Mouse (Mus musculus): ENCODE measurements around the gene Fbxo2.

The Fbxo2 gene

GRCm38 (mm10) chr4:148140098-148141011 is 20.1 kb upstream of the Fbxo2 start:
- CTCF ChIA-PET: interaction anchor here (0.8 to 1.6 kb wide), 3 partner anchors 11 to 25 kb away, joined by 4 to 5 read pairs (median 4); partner anchors contain the start of genes Fbxo2, Fbxo44 and Fbxo6

DNA sequence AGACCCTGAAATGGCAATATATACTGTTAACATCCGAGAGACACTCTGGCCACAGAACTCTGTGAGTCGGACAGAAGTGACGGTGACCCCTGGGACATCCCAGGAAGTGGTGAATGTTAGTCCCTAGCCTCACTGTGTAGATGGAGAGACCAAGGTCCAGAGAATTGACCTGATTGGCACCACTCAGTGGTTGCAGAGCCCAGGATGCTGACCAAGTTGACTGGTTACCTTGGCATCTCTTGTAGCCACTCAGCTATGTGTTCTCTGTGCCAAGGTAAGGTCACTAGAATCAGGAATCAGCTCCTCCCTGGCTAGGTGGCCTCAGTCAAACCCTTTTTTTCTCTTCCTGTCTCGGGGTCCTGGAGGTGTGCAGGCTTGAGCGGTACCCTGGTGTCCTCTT is 16.7 kb upstream of the Fbxo2 start:
- CTCF ChIA-PET: no interaction called here

DNA sequence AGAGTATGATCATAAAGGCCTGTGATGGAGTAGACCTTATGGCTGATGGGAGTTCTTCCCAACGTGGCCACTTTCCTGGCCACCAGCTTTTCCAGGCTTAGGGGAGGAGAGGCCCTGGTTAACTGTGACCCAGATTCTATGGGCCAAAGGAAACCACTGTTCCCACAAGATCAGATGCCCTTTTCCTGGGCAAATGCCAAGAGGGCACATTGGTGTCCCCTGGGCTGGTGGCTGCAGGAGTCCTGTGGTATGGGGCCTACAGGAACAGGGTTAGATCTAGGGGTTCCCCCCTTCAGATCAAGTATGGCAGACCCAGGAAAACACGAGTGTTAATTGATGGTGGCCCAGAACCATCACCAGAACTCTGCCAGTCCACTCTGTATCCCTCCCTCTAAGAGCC is 12.7 kb upstream of the Fbxo2 start:
- CTCF ChIA-PET: interaction anchor here (1.7 kb wide), 1 partner anchor 31 kb away, joined by 4 read pairs; no protein-coding TSS in a partner anchor

DNA sequence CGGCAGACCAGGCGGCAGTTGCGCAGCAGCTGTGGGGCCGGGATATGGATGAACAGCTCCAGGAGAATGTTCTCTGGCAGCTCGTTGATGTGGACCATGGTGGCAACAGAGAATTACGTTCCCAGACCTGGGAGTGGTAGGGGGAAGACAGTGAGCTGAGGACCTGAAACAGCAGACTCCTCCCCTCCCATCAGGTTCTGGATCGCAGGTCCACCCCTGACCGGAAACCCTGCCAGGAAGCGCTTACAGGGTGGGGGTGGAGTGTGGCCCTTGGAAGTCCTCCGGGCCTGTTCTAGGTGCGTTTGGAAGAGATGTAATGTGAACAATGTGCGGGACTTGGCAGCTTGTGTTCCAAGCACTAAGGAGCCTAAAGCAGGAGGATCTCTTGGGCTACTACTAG is 10.9 kb upstream of the Fbxo2 start:
- CTCF ChIA-PET: interaction anchor here (1.7 kb wide), 1 partner anchor 33 kb away, joined by 4 read pairs; no protein-coding TSS in a partner anchor

DNA sequence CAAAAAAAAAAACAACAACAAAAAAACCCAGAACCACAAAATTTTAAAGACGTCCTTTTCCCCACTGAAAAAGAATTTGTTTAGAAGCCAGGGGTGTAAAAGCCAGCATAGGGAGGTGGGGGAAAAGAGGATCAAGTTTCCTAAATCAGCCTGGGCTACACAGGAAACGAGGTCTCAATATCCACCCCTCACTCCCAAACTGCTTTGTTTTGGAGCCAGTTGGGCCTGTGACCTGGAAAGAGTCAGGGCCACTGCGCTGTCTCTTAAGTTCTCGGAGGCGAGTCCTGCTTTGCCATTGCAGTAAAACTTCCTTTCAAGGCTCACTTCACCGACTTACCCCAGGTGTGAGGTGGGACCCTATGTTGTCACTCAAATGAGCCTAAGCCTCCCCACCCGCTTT is 10.2 kb upstream of the Fbxo2 start:
- CTCF ChIA-PET: no interaction called here

DNA sequence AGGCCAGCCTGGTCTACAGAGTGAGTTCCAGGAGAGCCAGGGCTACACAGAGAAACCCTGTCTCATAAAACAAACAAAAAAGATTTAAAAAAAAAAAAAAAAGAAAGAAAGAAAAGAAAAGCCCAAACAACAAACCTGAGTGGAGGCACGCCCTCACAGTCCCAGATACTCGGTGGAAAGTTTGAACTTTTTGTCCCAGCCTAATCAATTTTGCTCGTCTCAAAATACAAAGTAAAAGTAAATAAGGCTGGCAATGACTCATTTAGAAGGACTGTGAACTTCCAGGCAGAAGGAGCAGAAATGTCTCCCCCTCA is 9.5 kb upstream of the Fbxo2 start:
- CTCF ChIA-PET: no interaction called here

DNA sequence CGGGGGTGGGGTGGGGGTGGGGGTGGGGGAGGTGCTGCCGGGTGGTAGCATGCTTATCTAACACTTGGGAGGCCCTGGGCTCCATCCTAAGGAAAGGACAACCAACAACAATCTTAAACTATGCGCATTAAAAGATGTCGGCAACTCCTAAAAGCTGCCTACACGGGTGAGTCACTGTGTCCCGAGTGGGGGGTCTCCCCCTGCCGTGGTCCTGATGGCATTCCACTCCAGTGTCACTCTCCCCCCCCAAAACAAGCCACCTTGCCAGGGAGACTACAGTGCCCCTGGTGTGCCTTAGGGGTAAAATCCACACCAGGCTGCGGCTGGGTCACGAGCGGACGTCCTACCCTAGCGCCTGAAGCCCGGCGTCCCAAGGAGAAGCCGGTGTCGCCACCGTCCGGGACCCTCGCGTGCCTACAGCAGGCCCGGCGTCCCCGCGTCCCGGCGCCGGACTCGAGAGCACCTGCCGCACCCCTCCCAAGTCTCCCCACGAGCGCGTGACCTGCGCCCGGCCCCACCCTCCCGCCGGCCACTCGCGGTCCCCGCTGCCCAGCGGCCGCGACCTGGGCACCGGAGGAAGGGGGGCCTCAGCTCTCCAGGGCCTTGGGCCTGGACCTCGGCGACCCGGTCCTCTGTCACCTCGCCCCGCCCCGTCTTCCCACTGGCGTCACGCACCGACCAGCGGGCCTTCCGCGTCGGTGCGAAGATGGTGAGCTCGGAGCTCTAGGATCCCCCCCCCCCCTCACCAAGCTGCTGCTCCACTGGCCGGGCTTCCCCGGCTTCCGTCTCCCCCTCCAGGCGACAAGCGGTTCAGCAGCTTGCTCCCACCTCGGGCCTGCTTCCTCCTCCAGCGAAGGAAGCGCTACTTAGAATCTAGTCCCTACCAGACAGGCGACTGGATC is 8.9 kb upstream of the Fbxo2 start, which contains the start of gene Fbxo6:
TSS of gene Fbxo6 (minus strand) at position 874 of the 902 bp plus-strand sequence.
- CTCF ChIA-PET: interaction anchor here (0.6 to 1.1 kb wide), 3 partner anchors 12 to 1237 kb away, joined by 3 to 6 read pairs (median 4); partner anchors contain the start of gene Mfn2

GRCm38 (mm10) chr4:148152547-148152946 is 7.9 kb upstream of the Fbxo2 start:
- CTCF ChIA-PET: no interaction called here

DNA sequence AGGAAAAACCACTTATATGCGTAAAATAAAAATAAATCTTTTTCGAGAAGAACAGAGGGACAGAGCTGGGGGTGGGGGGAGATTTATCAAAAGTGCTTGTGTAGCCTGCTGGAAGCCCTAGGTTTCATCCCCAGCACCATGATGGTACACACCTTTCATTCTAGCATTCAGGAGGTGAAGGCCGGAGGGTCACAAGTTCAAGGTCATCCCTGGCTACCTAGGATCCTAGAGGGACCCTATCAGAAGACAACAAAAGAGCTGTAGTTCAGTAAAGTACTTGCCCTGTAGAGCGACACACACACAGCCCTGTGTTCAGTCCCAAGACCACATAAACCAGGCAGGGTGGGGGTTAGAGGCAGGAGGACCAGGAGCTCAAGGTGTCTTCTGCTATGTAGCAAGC is 6.4 kb upstream of the Fbxo2 start:
- CTCF ChIA-PET: interaction anchor here (1.4 kb wide), 1 partner anchor 39 kb away, joined by 7 read pairs; no protein-coding TSS in a partner anchor

GRCm38 (mm10) chr4:148154982-148155381 is 5.4 kb upstream of the Fbxo2 start:
- CTCF ChIA-PET: interaction anchor here (1.4 kb wide), 1 partner anchor 40 kb away, joined by 7 read pairs; no protein-coding TSS in a partner anchor

DNA sequence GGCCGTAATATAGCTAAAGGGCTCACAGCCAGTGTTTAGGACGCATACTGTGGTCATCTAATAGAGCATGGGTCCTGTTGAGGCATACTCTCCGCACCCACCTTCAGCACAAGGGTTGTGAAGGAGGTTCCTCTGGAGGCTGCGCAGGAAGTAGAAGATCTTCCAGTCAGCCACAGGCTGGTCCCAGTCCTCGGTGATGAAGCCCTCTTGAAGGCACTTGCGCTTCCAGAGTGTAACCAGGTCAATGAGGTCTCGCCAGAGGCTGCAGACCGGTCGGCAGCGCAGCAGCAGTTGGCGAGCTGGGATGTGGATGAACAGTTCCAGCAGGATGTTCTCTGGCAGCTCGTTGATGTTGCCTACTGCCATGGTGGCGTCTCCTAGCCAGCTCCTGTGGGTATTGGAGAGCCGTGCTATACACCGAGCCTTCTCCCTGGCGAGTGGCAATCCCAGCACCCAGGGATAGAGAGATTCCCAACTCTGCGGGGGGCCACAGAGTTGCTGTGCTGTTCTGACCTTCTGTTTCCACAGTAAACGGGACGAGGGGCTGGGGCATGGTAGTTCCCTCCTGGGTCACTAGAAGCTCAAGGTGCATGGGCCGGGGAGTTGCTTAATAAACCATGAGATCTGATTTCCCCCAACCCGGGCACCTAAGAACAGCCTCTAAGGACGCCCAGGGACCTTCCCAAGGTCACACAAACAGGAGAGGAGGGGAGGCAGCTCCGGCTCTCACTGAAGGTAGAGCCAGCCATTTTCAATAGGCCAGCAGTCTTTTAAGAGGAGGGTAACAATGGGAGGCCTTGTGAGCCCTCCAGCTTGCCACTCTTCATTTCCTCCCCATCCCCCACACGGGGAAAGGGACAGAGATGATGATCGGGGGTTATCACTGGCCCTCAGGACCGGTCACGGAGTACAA is 1.7 kb upstream of the Fbxo2 start:
- CTCF ChIA-PET: interaction anchor here (0.6 kb wide), 1 partner anchor 22 kb away, joined by 3 read pairs; no protein-coding TSS in a partner anchor

- CTCF ChIA-PET: interaction anchor here (0.7 to 1.0 kb wide), 3 partner anchors 15 to 47 kb away, joined by 3 to 5 read pairs (median 3); no protein-coding TSS in a partner anchor
These were observed 631 bp upstream of the Fbxo2 start for GRCm38 (mm10) chr4:148159544-148160435.

- CTCF ChIA-PET: interaction anchor here (1.1 to 4.5 kb wide), 3 partner anchors 45 to 49 kb away, joined by 3 to 19 read pairs (median 4); no protein-coding TSS in a partner anchor
These were observed 3.6 kb downstream of the Fbxo2 start for GRCm38 (mm10) chr4:148164002-148164439.

DNA sequence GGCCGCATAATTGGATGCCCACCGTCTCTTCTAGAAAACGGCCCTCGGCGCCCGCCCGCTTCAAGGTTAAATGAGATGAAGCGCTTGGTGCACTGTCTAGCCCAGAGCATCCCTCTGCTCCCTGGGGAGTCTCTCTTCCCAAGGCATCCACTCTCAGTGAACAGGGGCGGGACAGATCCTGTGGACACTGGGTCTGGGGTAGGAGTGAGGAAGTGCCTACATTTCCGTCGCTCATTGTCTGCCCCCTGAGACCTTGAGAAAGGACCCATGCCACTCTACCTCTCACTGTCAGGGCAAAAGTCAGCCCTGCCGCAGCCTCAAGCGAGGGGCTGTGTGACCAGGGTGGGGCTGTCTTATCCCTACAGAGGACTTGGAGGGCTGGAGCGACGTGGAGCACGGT is 4.0 kb downstream of the Fbxo2 start:
- CTCF ChIA-PET: interaction anchor here (1.3 to 4.5 kb wide), 2 partner anchors 45 to 49 kb away, joined by 4 to 19 read pairs; no protein-coding TSS in a partner anchor

DNA sequence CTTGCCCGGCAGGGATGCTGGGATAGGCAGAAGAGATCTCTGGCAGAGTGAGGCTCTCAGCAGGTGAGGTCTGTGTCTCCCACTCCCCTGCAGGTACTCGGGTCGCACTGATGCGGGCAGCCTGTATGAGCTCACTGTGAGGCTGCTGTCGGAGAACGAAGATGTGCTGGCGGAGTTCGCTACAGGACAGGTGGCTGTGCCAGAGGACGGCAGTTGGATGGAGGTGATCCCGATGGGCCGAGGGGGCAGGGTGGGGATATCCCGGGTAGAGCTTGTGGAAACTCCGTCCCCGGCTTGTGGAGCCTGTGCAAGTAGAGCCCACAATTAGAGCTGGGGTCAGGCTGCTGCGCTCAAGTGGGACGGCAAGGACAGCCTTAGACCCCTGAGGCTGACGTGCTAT is 5.1 kb downstream of the Fbxo2 start:
- CTCF ChIA-PET: interaction anchor here (4.5 kb wide), 1 partner anchor 50 kb away, joined by 19 read pairs; no protein-coding TSS in a partner anchor

- CTCF ChIA-PET: interaction anchor here (0.7 to 4.5 kb wide), 3 partner anchors 51 to 691 kb away, joined by 6 to 19 read pairs (median 8); no protein-coding TSS in a partner anchor
These were observed 6.0 kb downstream of the Fbxo2 start for GRCm38 (mm10) chr4:148166431-148166830.

- CTCF ChIA-PET: interaction anchor here (0.6 to 4.5 kb wide), 6 partner anchors 52 to 734 kb away, joined by 3 to 19 read pairs (median 3); no protein-coding TSS in a partner anchor
These were observed 6.6 kb downstream of the Fbxo2 start for GRCm38 (mm10) chr4:148166986-148167385.

GRCm38 (mm10) chr4:148168287-148168686 is 7.9 kb downstream of the Fbxo2 start:
- CTCF ChIA-PET: interaction anchor here (0.6 to 1.0 kb wide), 2 partner anchors 53 to 62 kb away, joined by 4 to 8 read pairs; no protein-coding TSS in a partner anchor

DNA sequence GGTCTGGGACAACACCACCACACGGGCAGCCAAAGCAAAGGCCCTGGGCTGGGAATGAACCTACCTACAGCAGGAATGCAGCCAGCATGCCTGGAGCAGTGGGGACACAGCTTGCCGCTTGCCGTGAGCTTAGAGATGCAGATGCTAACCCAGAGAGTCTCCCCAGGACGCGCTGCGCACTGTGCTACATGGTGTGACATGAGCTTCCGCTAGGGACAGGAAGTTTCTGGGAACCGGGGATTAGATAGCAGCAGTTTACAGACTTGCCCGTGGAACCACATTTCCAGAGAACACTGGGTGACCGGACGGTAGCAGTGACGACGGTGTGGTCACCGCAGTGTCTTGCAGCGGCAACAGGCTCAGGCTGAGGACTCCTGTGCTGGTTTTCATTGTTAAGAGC is 9.2 kb downstream of the Fbxo2 start:
- CTCF ChIA-PET: interaction anchor here (0.6 kb wide), 1 partner anchor 285 kb away, joined by 4 read pairs; no protein-coding TSS in a partner anchor

Data from spleen, embryonic (tissue).